Mouse (Mus musculus): Measurements from ENCODE around the gene Pgghg. TPM values are rescaled to one million over a fixed set of nuclear protein-coding genes. Genes with fewer than 3 reads are reported as not detected.

Gene Pgghg
- polyA plus RNA-seq, 1 experiment from 2014 or later = 4.6 TPM

- no peak overlapping the region for H3K4me2 ChIP-seq (ENCODE audit: low read depth, low read length)
- 90% methylated on average over 17 of the region's 17 CpGs for WGBS
- no peaks in the 10 kb centered on the region for H3K36me3 ChIP-seq (ENCODE audit: control insufficient read depth, insufficient read depth, low read length)
- H3K9me3 ChIP-seq (ENCODE audit: control insufficient read depth, low read length) = no peaks in the 10 kb centered on the region
- H3K9ac ChIP-seq (replicated peaks; ENCODE audit: low read depth, low read length) = no peak overlapping the region
- no peak overlapping the region for H3K27ac ChIP-seq (ENCODE audit: low read depth, low read length)
- no peak for ATAC-seq (ENCODE audit: low read depth)
- H3K4me3 ChIP-seq (ENCODE audit: low read depth, low read length) = no peak overlapping the region
- H3K4me1 ChIP-seq (ENCODE audit: control insufficient read depth, insufficient read depth, low read length) = no peaks in the 10 kb centered on the region
- no peaks in the 10 kb centered on the region for H3K27me3 ChIP-seq (ENCODE audit: control insufficient read depth, insufficient read depth, low read length)
These were observed 46.3 kb downstream of the Pgghg start for GRCm38 (mm10) chr7:140987182-140988138.

GRCm38 (mm10) chr7:140989022-140989421 lies 47.8 kb downstream of the Pgghg start:
- no peak overlapping the region for H3K27ac ChIP-seq (ENCODE audit: low read depth, low read length)
- no peak for ATAC-seq (ENCODE audit: low read depth)
- H3K9ac ChIP-seq (replicated peaks; ENCODE audit: low read depth, low read length) = no peak overlapping the region
- no peaks in the 10 kb centered on the region for H3K36me3 ChIP-seq (ENCODE audit: control insufficient read depth, insufficient read depth, low read length)
- H3K9me3 ChIP-seq (ENCODE audit: control insufficient read depth, low read length) = no peaks in the 10 kb centered on the region
- 73% methylated on average over 4 of the region's 4 CpGs for WGBS
- H3K4me2 ChIP-seq (ENCODE audit: low read depth, low read length) = no peak overlapping the region
- H3K4me1 ChIP-seq (ENCODE audit: control insufficient read depth, insufficient read depth, low read length) = no peaks in the 10 kb centered on the region
- H3K27me3 ChIP-seq (ENCODE audit: control insufficient read depth, insufficient read depth, low read length) = no peaks in the 10 kb centered on the region
- no peak overlapping the region for H3K4me3 ChIP-seq (ENCODE audit: low read depth, low read length)

GRCm38 (mm10) chr7:140990185-140990584 lies 49.0 kb downstream of the Pgghg start:
- WGBS = 81% methylated on average over 6 of the region's 6 CpGs
- Histone ChIP-seq H3K4me3 (ENCODE audit: low read depth, low read length) (no peak overlapping the region), H3K27ac (ENCODE audit: low read depth, low read length) (no peak overlapping the region), H3K27me3 (ENCODE audit: control insufficient read depth, insufficient read depth, low read length) (no peaks in the 10 kb centered on the region), H3K4me2 (ENCODE audit: low read depth, low read length) (no peak overlapping the region), H3K9ac (replicated peaks; ENCODE audit: low read depth, low read length) (no peak overlapping the region), H3K4me1 (ENCODE audit: control insufficient read depth, insufficient read depth, low read length) (no peaks in the 10 kb centered on the region), H3K9me3 (ENCODE audit: control insufficient read depth, low read length) (no peaks in the 10 kb centered on the region), H3K36me3 (ENCODE audit: control insufficient read depth, insufficient read depth, low read length) (no peaks in the 10 kb centered on the region)
- no peak for ATAC-seq (ENCODE audit: low read depth)

GRCm38 (mm10) chr7:140990622-140991021 lies 49.4 kb downstream of the Pgghg start:
- no peak overlapping the region for H3K4me3 ChIP-seq (ENCODE audit: low read depth, low read length)
- no peaks in the 10 kb centered on the region for H3K27me3 ChIP-seq (ENCODE audit: control insufficient read depth, insufficient read depth, low read length)
- no peaks in the 10 kb centered on the region for H3K9me3 ChIP-seq (ENCODE audit: control insufficient read depth, low read length)
- no peak overlapping the region for H3K27ac ChIP-seq (ENCODE audit: low read depth, low read length)
- H3K4me1 ChIP-seq (ENCODE audit: control insufficient read depth, insufficient read depth, low read length) = no peaks in the 10 kb centered on the region
- no peaks in the 10 kb centered on the region for H3K36me3 ChIP-seq (ENCODE audit: control insufficient read depth, insufficient read depth, low read length)
- ATAC-seq (ENCODE audit: low read depth) = no peak
- H3K4me2 ChIP-seq (ENCODE audit: low read depth, low read length) = no peak overlapping the region
- H3K9ac ChIP-seq (replicated peaks; ENCODE audit: low read depth, low read length) = no peak overlapping the region
- 71% methylated on average over 5 of the region's 5 CpGs for WGBS

DNA sequence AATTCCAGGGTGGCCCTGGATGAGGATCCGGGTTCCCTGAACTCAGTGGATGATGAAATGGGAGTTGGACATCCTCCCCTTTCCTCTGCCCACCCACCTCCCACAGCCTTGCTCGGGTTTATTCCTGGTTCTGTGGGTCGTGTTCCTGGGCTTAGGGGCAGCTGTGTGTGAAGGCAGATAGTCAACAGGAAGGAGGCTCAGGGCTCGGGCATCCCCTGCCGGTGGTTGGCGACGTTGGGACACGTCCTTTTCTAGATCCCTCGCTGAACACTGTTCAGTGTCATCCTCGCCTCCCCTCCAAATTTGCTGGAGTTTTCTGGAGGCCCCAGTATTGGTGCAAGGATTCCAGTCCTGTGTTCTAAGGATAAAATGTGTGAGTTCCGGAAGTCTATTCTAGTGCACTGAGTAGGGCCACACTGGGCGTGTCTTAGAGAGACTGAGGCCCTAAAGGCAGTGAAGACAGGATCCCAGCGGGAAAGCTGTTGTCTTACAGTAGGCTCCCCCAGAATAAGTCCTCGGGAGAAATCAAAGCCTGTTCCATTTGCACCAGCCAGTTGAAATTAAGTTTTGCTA lies 50.0 kb downstream of the Pgghg start:
- Histone ChIP-seq H3K4me3 (ENCODE audit: low read depth, low read length) (no peak overlapping the region), H3K9me3 (ENCODE audit: control insufficient read depth, low read length) (no peaks in the 10 kb centered on the region), H3K4me2 (ENCODE audit: low read depth, low read length) (no peak overlapping the region), H3K27ac (ENCODE audit: low read depth, low read length) (no peak overlapping the region), H3K27me3 (ENCODE audit: control insufficient read depth, insufficient read depth, low read length) (no peaks in the 10 kb centered on the region), H3K36me3 (ENCODE audit: control insufficient read depth, insufficient read depth, low read length) (no peaks in the 10 kb centered on the region), H3K9ac (replicated peaks; ENCODE audit: low read depth, low read length) (no peak overlapping the region), H3K4me1 (ENCODE audit: control insufficient read depth, insufficient read depth, low read length) (no peaks in the 10 kb centered on the region)
- no peak for ATAC-seq (ENCODE audit: low read depth)
- WGBS = 88% methylated on average over 14 of the region's 14 CpGs

Other genes starting within 250 kb of the Pgghg start
- gene Olfr541, start 244.1 kb upstream of the Pgghg start, polyA plus RNA-seq (2014; fragmentation: Nextera tagmentation; extraction: Ambion mirVana) = not detected in 2 replicates
- not detected in 2 replicates for gene Cyp2e1, start 177.7 kb upstream of the Pgghg start, polyA plus RNA-seq (2014; fragmentation: Nextera tagmentation; extraction: Ambion mirVana)
- gene Syce1, start 153.5 kb upstream of the Pgghg start, polyA plus RNA-seq (2014; fragmentation: Nextera tagmentation; extraction: Ambion mirVana) = 0.97 TPM in 1 of 2 replicates, not detected in the other
- gene Zfp941, start 119.2 kb upstream of the Pgghg start, polyA plus RNA-seq (2014; fragmentation: Nextera tagmentation; extraction: Ambion mirVana) = 36.7 and 37.5 TPM in 2 replicates
- gene Urah, start 106.4 kb upstream of the Pgghg start, polyA plus RNA-seq (2014; fragmentation: Nextera tagmentation; extraction: Ambion mirVana) = 0.31 TPM in 1 of 2 replicates, not detected in the other
- gene Scgb1c1, start 95.8 kb upstream of the Pgghg start, polyA plus RNA-seq (2014; fragmentation: Nextera tagmentation; extraction: Ambion mirVana) = not detected in 2 replicates
- gene Odf3, start 93.6 kb upstream of the Pgghg start, polyA plus RNA-seq (2014; fragmentation: Nextera tagmentation; extraction: Ambion mirVana) = 0.22 and 0.37 TPM in 2 replicates
- 0.56 TPM in 1 of 2 replicates, not detected in the other for gene Gm45785, start 85.1 kb upstream of the Pgghg start, polyA plus RNA-seq (2014; fragmentation: Nextera tagmentation; extraction: Ambion mirVana)
- gene Ric8a, start 84.4 kb upstream of the Pgghg start, polyA plus RNA-seq (2014; fragmentation: Nextera tagmentation; extraction: Ambion mirVana) = 89.4 and 101 TPM in 2 replicates
- 55.8 and 60.1 TPM in 2 replicates for gene Bet1l, start 83.8 kb upstream of the Pgghg start, polyA plus RNA-seq (2014; fragmentation: Nextera tagmentation; extraction: Ambion mirVana)
- 144 and 155 TPM in 2 replicates for gene Psmd13, start 59.4 kb upstream of the Pgghg start, polyA plus RNA-seq (2014; fragmentation: Nextera tagmentation; extraction: Ambion mirVana)
- 46.8 and 61.6 TPM in 2 replicates for gene Sirt3, start 59.1 kb upstream of the Pgghg start, polyA plus RNA-seq (2014; fragmentation: Nextera tagmentation; extraction: Ambion mirVana)
- gene Cox8b, start 40.9 kb upstream of the Pgghg start, polyA plus RNA-seq (2014; fragmentation: Nextera tagmentation; extraction: Ambion mirVana) = not detected in 2 replicates
- 0.27 and 0.64 TPM in 2 replicates for gene Nlrp6, start 20.5 kb upstream of the Pgghg start, polyA plus RNA-seq (2014; fragmentation: Nextera tagmentation; extraction: Ambion mirVana)
- 0.28 and 0.62 TPM in 2 replicates for gene Ifitm5, start 8.9 kb downstream of the Pgghg start, polyA plus RNA-seq (2014; fragmentation: Nextera tagmentation; extraction: Ambion mirVana)
- gene Gm45717, start 14.5 kb downstream of the Pgghg start, polyA plus RNA-seq (2014; fragmentation: Nextera tagmentation; extraction: Ambion mirVana) = not detected in 2 replicates
- 103 and 195 TPM in 2 replicates for gene Ifitm2, start 14.6 kb downstream of the Pgghg start, polyA plus RNA-seq (2014; fragmentation: Nextera tagmentation; extraction: Ambion mirVana)
- gene Ifitm1, start 25.8 kb downstream of the Pgghg start, polyA plus RNA-seq (2014; fragmentation: Nextera tagmentation; extraction: Ambion mirVana) = 3.5 and 23.6 TPM in 2 replicates
- 19.3 and 34.1 TPM in 2 replicates for gene Ifitm3, start 69.4 kb downstream of the Pgghg start, polyA plus RNA-seq (2014; fragmentation: Nextera tagmentation; extraction: Ambion mirVana)
- gene Ifitm6, start 76.5 kb downstream of the Pgghg start, polyA plus RNA-seq (2014; fragmentation: Nextera tagmentation; extraction: Ambion mirVana) = 0.58 and 0.88 TPM in 2 replicates
- not detected in 2 replicates for gene Gm17387, start 87.7 kb downstream of the Pgghg start, polyA plus RNA-seq (2014; fragmentation: Nextera tagmentation; extraction: Ambion mirVana)
- gene B4galnt4, start 119.7 kb downstream of the Pgghg start, polyA plus RNA-seq (2014; fragmentation: Nextera tagmentation; extraction: Ambion mirVana) = 34.8 and 36.6 TPM in 2 replicates
- not detected in 2 replicates for gene Pkp3, start 136.8 kb downstream of the Pgghg start, polyA plus RNA-seq (2014; fragmentation: Nextera tagmentation; extraction: Ambion mirVana)
- 1.2 and 2.2 TPM in 2 replicates for gene Sigirr, start 159.2 kb downstream of the Pgghg start, polyA plus RNA-seq (2014; fragmentation: Nextera tagmentation; extraction: Ambion mirVana)
- gene Ano9, start 176.4 kb downstream of the Pgghg start, polyA plus RNA-seq (2014; fragmentation: Nextera tagmentation; extraction: Ambion mirVana) = 0.14 and 0.63 TPM in 2 replicates
- 71.7 and 80.8 TPM in 2 replicates for gene Ptdss2, start 181.0 kb downstream of the Pgghg start, polyA plus RNA-seq (2014; fragmentation: Nextera tagmentation; extraction: Ambion mirVana)
- gene Rnh1, start 231.5 kb downstream of the Pgghg start, polyA plus RNA-seq (2014; fragmentation: Nextera tagmentation; extraction: Ambion mirVana) = 45.3 and 54.3 TPM in 2 replicates

Data from neural tube, embryonic 14.5 days (tissue).